Mouse (Mus musculus): ENCODE results near the gene Tubgcp6.

DNA sequence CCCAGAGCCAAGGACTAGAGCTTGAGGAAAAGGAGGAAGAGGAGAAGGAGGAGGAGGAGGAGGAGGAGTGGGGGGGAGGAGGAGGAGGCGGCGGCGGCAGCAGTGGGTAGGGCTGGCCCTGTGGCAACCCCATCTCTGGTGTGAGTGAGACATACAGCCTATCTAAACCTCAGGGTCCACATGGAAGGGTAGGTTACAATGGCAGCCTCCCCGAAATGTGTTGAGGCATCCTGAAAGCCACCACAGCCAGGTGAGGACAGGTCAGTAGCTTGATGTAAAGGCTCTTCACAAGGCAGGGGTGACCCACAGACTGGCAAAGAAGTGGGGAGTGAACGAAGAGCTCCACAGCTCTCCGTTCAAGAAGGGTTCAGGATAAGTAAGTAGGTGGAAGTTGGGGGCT, 15.6 kb upstream of the Tubgcp6 start:
- no peak for TF ChIP-seq CTCF (IDR thresholded peaks at IDR 0.05; ENCODE audit: low read depth)
- no peak for TF ChIP-seq EP300 (IDR thresholded peaks at IDR 0.05; ENCODE audit: low read depth)
